Mouse (Mus musculus): Measurements from ENCODE around the gene Snap91.

The Snap91 gene

GRCm38 (mm10) chr9:86745926-86746581, 134.4 kb downstream of the Snap91 start:
- peak; percentile 41 for DNase-seq (ENCODE audit: low read depth, low spot score)

- no peak for DNase-seq (ENCODE audit: low read depth, low spot score)
Measured at GRCm38 (mm10) chr9:86744041-86744440, 136.4 kb downstream of the Snap91 start.

GRCm38 (mm10) chr9:86742959-86743911, 137.2 kb downstream of the Snap91 start, which contains the start of gene Prss35:
Prss35 (plus strand) TSS chr9:86743649.
- no peak for DNase-seq (ENCODE audit: low read depth, low spot score)

- DNase-seq (ENCODE audit: low read depth, low spot score) = no peak
Measured at GRCm38 (mm10) chr9:86739971-86740370, 140.5 kb downstream of the Snap91 start.

GRCm38 (mm10) chr9:86738801-86739200, 141.7 kb downstream of the Snap91 start:
- DNase-seq (ENCODE audit: low read depth, low spot score) = no peak

GRCm38 (mm10) chr9:86738067-86738466, 142.4 kb downstream of the Snap91 start:
- no peak for DNase-seq (ENCODE audit: low read depth, low spot score)

GRCm38 (mm10) chr9:86736991-86737390, 143.5 kb downstream of the Snap91 start:
- DNase-seq (ENCODE audit: low read depth, low spot score) = no peak

- DNase-seq (ENCODE audit: low read depth, low spot score) = no peak
Measured at GRCm38 (mm10) chr9:86734795-86735194, 145.7 kb downstream of the Snap91 start.

GRCm38 (mm10) chr9:86734357-86734756, 146.1 kb downstream of the Snap91 start:
- DNase-seq (ENCODE audit: low read depth, low spot score) = no peak

GRCm38 (mm10) chr9:86729811-86730210, 150.6 kb downstream of the Snap91 start:
- DNase-seq (ENCODE audit: low read depth, low spot score) = no peak

GRCm38 (mm10) chr9:86729084-86729483, 151.4 kb downstream of the Snap91 start:
- DNase-seq (ENCODE audit: low read depth, low spot score) = no peak

GRCm38 (mm10) chr9:86728214-86728814, 152.1 kb downstream of the Snap91 start:
- no peak for DNase-seq (ENCODE audit: low read depth, low spot score)

GRCm38 (mm10) chr9:86726381-86726720, 154.1 kb downstream of the Snap91 start:
- no peak for DNase-seq (ENCODE audit: low read depth, low spot score)

- no peak for DNase-seq (ENCODE audit: low read depth, low spot score)
Measured at GRCm38 (mm10) chr9:86725604-86726380, 154.7 kb downstream of the Snap91 start.

GRCm38 (mm10) chr9:86725066-86725465, 155.4 kb downstream of the Snap91 start:
- no peak for DNase-seq (ENCODE audit: low read depth, low spot score)

- DNase-seq (ENCODE audit: low read depth, low spot score) = no peak
Measured at GRCm38 (mm10) chr9:86720794-86721193, 159.7 kb downstream of the Snap91 start.

- DNase-seq (ENCODE audit: low read depth, low spot score) = no peak
Measured at GRCm38 (mm10) chr9:86720227-86720626, 160.2 kb downstream of the Snap91 start.

- no peak for DNase-seq (ENCODE audit: low read depth, low spot score)
Measured at GRCm38 (mm10) chr9:86717119-86717518, 163.3 kb downstream of the Snap91 start.

GRCm38 (mm10) chr9:86716540-86716939, 163.9 kb downstream of the Snap91 start:
- DNase-seq (ENCODE audit: low read depth, low spot score) = no peak

All from embryo, embryonic 11.5 days (tissue).